Mouse (Mus musculus): ENCODE data around the gene Eaf2. TPM values are rescaled to one million over a fixed set of nuclear protein-coding genes. Genes with fewer than 3 reads are reported as not detected.
"Not testable (repeated sequence)": the region's sequence is repeated elsewhere in the genome, so short reads cannot be mapped to it uniquely, and the experiment has no call there.

Gene Eaf2
- total RNA-seq, 1 experiment from 2014 or later = 14.9 TPM

DNA sequence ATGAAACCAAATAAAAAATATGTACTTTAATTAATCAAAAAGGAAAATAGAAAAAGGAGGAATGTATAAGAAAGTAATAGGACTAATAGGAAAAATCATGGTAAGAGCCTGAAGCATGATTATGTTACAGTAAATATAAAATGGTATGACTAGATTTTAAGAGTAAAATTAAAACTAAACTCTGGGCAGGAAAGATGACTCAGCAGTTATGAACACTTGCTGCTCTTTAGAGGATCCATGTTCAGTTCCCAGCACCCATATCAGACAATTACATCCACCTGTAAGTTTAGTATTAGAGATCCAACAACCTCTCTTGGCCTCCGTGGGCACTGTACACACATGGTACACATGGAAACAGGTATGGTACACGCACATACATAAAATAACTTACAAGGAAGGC is 5.4 kb downstream of the Eaf2 start:
- no peak for ATAC-seq (replicated peaks; ENCODE audit: insufficient number of reproducible peaks, low FRiP score, low TSS enrichment, poor library complexity, severe bottlenecking)

DNA sequence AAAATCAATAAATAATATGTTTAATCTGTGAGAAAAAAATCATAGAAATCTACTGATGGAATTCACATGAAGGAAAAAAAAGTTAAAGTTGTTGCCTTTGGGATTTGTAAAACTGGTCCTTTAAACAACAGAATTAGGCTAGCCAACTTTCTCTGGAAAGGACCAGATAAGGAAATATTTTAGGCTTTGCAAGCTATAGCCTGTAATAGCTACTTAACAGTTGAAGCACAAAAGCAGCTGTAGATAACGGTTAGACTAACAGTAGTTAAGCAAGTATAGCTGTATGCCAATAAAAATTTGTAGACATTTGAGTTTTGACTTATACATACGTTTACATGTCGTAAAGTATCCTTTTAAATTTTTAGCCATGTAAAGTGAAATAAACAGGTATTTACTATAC is 11.2 kb downstream of the Eaf2 start:
- no peak for ATAC-seq (replicated peaks; ENCODE audit: insufficient number of reproducible peaks, low FRiP score, low TSS enrichment, poor library complexity, severe bottlenecking)

DNA sequence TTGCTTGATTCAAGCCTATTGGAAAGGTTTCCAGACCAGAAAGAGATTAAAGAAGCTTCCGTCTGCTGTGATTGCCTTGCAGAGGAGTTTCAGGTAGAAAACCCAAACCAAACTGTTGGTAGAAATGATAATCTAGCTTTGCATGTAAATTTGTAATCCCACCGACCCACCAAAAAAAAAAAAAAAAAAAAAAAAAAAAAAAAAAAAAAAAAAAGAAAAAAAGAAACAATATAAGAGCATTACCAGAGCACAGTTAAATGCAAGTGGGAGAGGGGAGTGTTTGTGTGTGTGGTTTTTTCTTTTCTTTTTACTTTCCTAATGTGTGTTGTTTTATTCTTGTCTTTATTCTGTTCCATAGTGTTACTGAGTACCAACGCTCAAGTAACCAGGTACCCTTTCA is 23.6 kb downstream of the Eaf2 start:
- ATAC-seq (replicated peaks; ENCODE audit: insufficient number of reproducible peaks, low FRiP score, low TSS enrichment, poor library complexity, severe bottlenecking) = no peak

DNA sequence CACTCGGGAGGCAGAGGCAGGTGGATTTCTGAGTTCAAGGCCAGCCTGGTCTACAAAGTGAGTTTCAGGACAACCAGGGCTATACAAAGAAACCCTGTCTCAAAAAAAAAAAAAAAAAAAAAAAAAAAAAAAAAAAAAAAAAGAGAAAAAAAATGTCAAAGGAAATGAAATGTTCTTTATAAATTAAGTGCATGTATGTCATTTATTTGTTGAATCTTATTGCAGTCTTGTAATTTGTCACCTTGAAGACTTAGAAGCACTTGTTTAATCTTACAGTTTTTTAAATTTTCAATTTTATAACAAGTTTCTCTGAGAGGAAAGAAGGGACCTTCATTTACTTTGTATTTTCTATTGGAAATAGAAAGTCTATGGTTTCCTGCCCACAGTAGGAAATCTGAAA is 27.9 kb downstream of the Eaf2 start:
- ATAC-seq (replicated peaks; ENCODE audit: insufficient number of reproducible peaks, low FRiP score, low TSS enrichment, poor library complexity, severe bottlenecking) = not testable (repeated sequence)

DNA sequence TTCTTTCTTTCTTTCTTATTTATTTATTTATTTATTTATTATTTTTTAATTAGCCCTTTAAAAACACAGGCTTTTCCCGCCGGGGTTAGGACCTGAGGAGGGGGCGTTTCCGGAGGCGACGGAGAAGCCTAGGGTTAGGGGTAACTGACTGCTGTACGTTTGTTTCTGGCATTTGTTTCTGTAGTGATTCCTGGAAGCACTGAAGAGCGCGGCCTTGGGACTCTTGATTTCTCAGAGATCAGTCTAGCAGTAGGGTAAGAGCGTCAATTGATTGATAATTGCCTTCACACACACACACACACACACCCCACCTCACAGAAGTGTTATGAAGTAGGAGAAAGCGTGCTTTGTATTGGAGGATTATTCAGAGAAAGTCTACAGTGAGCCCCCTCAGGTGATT is 46.0 kb downstream of the Eaf2 start:
- ATAC-seq (replicated peaks; ENCODE audit: insufficient number of reproducible peaks, low FRiP score, low TSS enrichment, poor library complexity, severe bottlenecking) = no peak

DNA sequence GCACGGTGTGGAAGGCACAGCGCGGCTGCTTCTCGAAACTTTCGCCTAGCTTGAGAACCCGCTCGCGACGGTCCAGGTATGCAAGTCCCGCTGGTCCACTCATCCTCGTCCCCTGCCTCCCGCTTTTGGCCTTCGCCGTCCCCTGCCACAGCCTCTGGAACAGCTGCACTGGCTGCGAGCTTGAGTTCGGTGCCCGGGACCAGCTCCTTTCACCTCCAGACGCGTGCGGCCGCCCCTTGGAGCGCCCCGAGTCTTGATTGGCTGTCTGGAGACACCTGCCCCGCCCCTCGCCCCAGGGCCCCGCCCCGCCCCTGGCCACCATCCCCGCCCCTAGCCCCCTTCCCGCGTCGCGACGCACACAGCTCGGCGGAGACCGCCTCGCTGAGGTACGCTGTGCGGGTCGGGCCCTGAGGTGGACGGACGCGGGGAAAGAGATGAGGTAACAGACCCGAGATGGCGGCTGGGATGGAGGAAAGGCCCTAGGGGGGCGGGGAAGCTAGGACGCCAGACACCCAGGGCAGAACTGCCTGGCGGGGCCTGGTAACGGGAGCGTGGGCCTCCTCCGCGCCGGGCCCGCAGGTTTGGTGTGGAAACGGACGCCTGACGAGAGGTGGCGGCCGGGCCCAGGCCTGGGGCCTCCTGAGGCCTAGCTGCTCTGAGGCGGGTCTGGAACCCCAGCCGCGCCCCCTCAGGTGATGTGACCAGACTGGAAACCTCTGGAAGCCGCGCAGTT is 46.6 kb downstream of the Eaf2 start, which contains the start of gene Iqcb1:
Gene Iqcb1 (plus strand): TSS at position 332 of the 733 bp plus-strand sequence.
- ATAC-seq (replicated peaks; ENCODE audit: insufficient number of reproducible peaks, low FRiP score, low TSS enrichment, poor library complexity, severe bottlenecking) = peak; percentile 96

DNA sequence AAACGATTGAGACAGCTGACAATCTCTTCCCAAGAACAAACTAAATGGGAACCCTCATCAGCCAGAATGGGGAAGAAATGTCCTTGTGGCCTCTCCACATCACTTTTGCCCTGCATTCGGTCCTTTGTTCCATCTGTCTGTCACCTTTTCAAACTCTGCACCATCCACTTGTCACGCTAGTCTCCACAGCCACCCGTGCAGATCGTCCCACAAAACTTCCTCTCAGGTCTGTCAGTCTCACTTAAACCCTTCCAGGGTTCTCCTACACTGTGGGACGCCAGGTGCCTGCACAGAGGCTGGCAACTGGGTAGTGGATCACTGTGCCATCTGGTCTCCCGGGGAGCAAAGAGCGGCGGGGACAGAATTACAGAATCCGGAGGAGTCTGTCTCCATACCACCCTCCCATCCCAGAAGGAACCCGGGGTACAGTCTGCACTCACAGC is 47.2 kb downstream of the Eaf2 start:
- ATAC-seq (replicated peaks; ENCODE audit: insufficient number of reproducible peaks, low FRiP score, low TSS enrichment, poor library complexity, severe bottlenecking) = peak; percentile 4; the same call in 1 of the 2 replicates

DNA sequence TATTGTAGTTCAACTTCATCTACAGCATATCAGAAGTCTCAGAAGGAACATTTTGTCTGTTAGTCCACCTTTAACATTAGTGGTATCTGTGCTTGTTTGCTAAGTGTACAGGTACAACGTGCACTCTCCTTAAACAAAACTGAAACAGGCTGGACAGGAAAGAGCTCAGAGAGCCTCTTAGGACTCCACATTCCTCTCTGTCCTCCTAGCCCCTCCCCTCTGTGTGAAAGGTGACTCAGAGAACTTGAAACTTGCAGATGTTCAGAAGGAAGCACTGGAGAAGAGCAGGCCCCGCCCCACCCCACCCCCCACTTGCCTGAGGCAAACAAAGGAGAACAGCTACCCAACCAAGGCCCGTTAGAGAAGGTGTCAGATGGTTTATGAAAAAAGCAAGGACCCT is 53.3 kb downstream of the Eaf2 start:
- ATAC-seq (replicated peaks; ENCODE audit: insufficient number of reproducible peaks, low FRiP score, low TSS enrichment, poor library complexity, severe bottlenecking) = peak; percentile 49

DNA sequence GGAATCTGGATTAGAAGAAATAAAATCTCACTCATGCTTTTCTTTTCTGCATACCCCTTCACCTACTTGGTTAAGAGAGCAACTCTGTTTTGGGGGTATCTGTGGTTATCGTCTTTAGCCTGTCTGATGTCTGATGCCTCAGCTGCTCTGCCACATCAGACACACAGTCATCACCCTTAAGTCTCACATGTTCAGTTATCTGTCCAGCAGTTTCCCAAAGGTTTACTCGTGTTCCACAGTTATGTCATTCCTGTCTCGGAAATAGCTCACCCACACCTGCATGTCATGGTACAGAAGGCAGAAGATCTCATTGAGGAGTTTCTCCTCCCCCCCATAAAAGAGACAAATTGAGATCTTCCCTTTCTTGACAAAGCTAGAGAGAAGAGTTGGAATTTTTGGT is 54.1 kb downstream of the Eaf2 start:
- no peak for ATAC-seq (replicated peaks; ENCODE audit: insufficient number of reproducible peaks, low FRiP score, low TSS enrichment, poor library complexity, severe bottlenecking)

DNA sequence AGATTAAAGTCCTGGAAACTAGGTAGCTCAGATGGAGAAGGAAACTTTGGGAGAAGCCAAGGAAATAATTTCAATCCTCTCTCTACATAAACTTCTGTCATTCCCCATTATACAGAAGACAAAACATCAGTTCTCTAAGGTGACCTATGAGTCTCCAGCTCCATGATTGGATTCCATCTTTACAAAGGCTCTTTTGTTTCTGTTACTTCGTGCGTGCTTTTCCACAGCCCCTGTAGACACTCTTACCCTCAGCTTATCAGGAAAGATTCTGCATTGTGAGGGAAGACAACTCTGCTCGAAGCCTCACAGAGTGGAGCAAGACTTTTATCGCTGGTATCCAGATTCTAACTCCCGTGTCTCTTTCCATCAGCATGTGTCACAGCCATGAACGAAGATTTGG is 54.8 kb downstream of the Eaf2 start:
- no peak for ATAC-seq (replicated peaks; ENCODE audit: insufficient number of reproducible peaks, low FRiP score, low TSS enrichment, poor library complexity, severe bottlenecking)

DNA sequence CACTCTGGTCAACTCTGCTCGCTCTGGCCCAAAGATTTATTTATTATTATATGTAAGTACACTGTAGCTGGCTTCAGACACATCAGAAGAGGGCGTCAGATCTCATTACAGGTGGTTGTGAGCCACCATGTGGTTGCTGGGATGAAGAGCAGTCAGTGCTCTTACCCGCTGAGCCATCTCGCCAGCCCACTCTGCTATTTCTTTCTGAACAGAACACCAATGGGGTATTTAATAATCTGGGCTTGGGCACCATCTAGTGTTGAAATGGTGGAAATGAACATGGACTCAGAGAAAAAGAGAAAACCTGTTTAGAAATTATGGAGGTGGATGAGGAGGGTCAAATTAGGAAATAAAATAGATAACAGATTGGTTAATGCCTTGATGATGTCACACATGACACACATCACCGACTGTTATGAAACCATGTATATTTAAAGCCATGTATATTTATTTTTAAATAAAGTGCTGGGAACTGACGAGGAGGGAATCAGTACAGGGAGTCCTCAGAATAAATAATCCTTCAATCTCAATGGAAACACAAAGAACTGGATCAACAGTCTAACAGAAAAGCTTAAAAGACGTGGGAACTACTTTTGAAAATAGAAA is 57.4 kb downstream of the Eaf2 start:
- ATAC-seq (replicated peaks; ENCODE audit: insufficient number of reproducible peaks, low FRiP score, low TSS enrichment, poor library complexity, severe bottlenecking) = peak; percentile 88

DNA sequence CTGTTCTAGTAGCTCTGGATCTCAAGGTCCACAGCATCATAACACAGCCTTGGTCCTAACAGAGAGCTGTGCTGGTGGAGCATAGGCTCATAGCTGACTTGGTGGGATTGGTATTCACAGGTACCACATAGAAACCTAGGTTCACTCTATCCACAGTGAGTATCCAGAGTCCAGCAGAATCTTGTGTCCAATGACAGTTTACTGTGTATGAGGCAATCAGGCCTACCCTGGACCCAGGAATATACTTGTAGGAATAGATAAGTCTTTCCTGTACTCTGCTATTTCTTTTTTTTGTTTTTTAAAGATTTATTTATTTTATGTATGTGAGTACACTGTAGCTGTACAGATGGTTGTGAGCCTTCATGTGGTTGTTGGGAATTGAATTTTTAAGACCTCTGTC is 57.9 kb downstream of the Eaf2 start:
- no peak for ATAC-seq (replicated peaks; ENCODE audit: insufficient number of reproducible peaks, low FRiP score, low TSS enrichment, poor library complexity, severe bottlenecking)

DNA sequence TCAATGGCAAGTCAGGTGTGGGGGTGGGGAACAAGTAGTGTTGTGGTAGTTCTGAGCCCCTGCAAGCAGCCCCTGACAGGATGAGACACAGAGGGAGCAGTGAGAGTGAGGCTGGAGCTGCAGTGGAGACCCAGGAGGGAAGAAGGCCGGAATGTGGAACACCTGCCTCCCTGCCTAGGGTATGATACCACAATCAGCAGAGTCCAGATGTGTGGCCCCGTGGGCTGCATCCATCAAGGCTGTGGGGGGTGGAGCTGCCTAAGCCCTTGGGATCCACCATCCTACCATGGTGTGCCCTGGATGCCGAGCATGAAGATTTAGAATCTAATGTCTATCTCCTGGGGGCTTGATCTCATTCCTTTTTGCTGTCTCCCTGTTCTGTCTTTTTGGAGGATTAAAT is 61.1 kb downstream of the Eaf2 start:
- no peak for ATAC-seq (replicated peaks; ENCODE audit: insufficient number of reproducible peaks, low FRiP score, low TSS enrichment, poor library complexity, severe bottlenecking)

DNA sequence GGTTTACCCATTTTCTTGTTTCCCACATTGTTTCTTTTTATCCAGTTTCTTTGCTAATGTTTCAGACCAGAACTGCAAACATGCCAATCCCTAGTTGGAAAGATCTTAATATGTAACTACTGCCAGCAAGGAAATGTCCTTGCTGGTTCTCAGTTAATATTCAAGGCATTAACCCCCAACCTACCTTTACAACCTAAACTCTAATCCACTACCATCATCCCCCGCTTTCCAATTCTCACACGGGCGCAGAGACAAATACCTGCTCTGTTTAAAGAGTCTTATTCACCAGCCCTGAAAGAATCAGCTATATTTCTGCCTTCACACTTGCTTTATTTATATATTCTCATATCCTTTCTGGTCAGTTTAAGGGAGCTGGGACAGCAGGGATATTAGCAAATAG is 66.2 kb downstream of the Eaf2 start:
- ATAC-seq (replicated peaks; ENCODE audit: insufficient number of reproducible peaks, low FRiP score, low TSS enrichment, poor library complexity, severe bottlenecking) = no peak

DNA sequence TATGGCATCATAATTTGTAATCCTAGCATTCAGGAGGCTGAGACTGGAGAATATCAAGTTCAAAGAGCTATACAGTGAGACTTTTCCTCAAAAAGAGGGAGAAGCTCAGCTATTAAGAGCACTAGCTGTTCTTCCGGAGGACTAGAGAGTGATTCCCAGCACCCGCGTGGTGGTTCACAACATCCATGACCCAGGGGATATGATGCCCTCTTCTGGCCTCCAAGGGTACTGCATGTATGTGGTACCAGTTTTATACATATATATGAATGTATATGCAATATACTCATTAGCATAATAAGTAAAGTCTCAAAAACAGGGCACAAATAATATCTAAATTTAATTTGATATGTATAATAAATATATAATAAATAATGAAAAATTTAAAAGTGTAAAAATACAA is 72.4 kb downstream of the Eaf2 start:
- no peak for ATAC-seq (replicated peaks; ENCODE audit: insufficient number of reproducible peaks, low FRiP score, low TSS enrichment, poor library complexity, severe bottlenecking)

DNA sequence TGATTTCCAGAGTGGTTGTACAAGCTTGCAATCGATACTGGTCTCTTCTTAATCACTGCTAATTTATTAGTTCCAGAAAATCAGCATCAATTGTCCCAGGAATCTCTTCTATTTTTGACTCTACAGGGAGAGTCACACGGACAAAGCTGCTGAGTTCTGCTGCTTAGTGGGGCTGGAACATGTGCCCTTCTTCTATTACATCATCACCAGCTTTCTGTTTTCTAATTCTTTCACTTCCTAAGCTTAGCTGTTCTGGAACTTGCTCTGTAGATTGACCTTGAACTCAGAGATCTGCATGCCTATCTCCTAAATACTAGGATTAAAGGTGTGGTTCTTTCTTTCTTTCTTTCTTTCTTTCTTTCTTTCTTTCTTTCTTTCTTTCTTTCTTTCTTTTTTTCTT is 76.5 kb downstream of the Eaf2 start:
- ATAC-seq (replicated peaks; ENCODE audit: insufficient number of reproducible peaks, low FRiP score, low TSS enrichment, poor library complexity, severe bottlenecking) = no peak

DNA sequence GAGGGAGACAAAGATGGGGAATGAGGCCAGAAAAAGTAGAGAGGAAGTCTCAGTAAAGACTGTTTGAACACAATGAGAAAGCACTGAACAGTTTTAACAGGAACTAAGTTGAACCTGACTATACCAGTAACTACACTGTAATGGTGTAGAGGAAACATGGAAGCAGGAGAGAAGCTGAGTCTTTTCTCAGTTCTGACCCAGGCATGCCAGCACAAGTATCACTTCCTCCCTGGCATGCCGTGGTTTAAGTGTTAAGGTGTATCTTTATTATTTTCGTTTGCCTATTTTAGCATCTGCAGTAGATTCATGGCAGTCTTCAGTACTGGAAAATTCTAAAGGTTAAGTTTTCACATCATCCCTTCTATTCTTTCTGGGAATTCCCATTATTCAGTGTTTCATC is 79.8 kb downstream of the Eaf2 start:
- ATAC-seq (replicated peaks; ENCODE audit: insufficient number of reproducible peaks, low FRiP score, low TSS enrichment, poor library complexity, severe bottlenecking) = no peak

DNA sequence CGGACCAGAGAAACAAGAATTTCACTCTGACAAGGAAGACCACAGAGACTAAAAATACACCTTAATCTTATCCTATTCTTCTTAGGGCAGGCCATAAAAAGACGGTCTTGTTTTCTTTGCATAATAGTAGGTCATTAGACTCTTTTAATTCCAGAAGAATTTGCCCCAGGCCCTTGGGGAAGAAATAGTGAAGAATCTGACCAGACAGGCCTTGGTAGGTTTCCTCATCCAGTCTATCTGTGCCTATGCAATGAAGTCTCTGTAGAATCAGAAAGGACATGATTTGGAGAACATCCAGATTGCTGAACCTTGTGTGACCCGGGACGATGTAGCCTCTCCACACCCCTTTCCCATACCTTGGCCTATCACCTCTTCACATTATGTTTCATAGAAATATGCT is 84.6 kb downstream of the Eaf2 start:
- no peak for ATAC-seq (replicated peaks; ENCODE audit: insufficient number of reproducible peaks, low FRiP score, low TSS enrichment, poor library complexity, severe bottlenecking)

DNA sequence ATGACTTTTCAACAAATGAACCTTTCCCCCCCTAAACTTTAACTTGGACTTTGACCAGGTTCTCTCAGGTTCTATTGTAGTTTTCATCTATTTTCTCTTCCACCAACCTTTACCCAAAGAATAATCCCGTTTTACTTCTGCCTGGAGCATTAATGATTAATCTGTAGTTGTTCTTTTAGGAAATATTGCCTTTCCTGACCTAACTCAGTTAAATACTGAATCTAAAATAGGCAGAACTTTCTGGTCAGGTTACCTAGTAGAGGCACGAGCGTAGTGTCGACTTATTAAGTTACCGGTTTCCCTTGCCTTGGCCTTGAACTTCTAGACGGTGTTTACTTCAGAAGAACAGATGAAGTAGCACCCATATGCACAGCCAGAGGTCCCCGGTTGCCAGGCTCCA is 88.3 kb downstream of the Eaf2 start:
- ATAC-seq (replicated peaks; ENCODE audit: insufficient number of reproducible peaks, low FRiP score, low TSS enrichment, poor library complexity, severe bottlenecking) = no peak

DNA sequence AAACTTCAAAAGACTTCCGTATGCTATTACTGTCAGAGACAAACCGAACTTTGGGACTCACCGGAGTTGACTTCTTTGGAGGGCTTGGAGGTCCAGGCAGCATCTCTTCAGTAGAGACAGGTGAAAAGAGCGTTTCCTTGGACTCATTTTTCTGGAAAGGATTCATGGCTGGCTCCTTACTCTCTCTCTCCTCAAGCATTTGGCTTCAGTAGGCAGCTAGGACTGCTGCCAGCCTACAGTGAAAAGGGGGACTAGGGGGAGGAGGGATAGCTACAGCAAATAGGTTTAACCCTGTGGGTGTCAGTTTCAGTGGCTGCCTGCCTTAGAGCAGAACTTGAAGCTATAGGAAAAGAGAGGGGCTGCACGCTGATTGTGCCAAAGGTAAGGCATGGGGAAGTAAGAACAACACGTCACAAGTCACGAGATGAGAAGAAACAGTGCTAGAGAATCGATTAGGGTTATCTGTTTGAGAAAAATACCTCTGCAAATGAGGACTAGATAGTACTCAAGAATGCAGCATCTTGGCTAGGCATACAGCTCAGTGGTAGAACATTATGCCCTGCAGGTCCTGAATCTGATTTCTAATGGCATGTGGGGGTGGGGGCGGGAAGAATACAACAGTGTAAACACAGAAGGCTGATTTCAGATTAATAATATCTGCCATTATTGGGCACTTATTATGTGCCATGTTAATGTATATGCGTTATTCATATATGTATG is 90.0 kb downstream of the Eaf2 start, which contains the start of gene Slc15a2:
Gene Slc15a2 (minus strand): TSS at position 369 of the 720 bp plus-strand sequence.
- ATAC-seq (replicated peaks; ENCODE audit: insufficient number of reproducible peaks, low FRiP score, low TSS enrichment, poor library complexity, severe bottlenecking) = no peak
